Mouse (Mus musculus): ENCODE measurements around the gene Cyp4v3. TPM values are rescaled to one million over a fixed set of nuclear protein-coding genes. Genes with fewer than 3 reads are reported as not detected.

Gene Cyp4v3
- polyA plus RNA-seq, 1 experiment from 2014 or later, result 0.76 TPM

DNA sequence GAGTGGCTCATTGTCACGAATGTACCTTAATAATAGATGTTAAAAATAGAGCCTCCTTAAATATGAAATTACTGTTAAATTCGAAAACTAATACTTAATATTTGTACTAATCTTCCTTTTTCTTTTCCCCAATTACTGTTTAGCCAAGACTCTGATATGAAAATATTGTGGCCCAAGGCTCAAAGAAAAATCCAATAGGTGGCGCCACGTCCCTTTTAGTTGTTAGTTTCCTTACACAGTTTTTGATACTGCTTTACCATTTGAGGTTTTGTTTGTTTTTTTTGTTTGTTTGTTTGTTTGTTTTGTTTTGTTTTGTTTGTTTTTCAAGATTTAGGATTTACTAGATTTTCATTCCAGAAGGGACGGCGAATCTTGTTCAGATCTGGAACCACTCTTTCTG lies 29.3 kb upstream of the Cyp4v3 start:
- 58% methylated on average over 6 of the region's 6 CpGs for WGBS
- Histone ChIP-seq H3K27ac (replicated peaks in 1 of 2; ENCODE audit: control insufficient read depth in 1 of 2, insufficient read depth in 1 of 2, low read depth in 2 of 2, low read length in 2 of 2) (no peak overlapping the region), H3K36me3 (ENCODE audit: control insufficient read depth, insufficient read depth, low read length) (no peaks in the 10 kb centered on the region), H3K9me3 (ENCODE audit: control insufficient read depth, low read length) (no peaks in the 10 kb centered on the region), H3K27me3 (ENCODE audit: control insufficient read depth, insufficient read depth, low read length) (no peaks in the 10 kb centered on the region), H3K4me2 (ENCODE audit: low read length) (no peak overlapping the region), H3K4me3 (ENCODE audit: control insufficient read depth in 1 of 2, insufficient read depth in 1 of 2, low read depth in 1 of 2, low read length in 2 of 2) (no peak overlapping the region), H3K9ac (ENCODE audit: low read length) (no peak overlapping the region), H3K4me1 (ENCODE audit: control insufficient read depth in 2 of 2, insufficient read depth in 2 of 2, low read length in 2 of 2) (0 out of 4 replicates have a peak, but pooled peaks cover 0 to 8% of the 10 kb centered on the region in 2 experiments)
- ATAC-seq (ENCODE audit: insufficient number of reproducible peaks, insufficient read depth, low FRiP score, low read depth), result no peak

DNA sequence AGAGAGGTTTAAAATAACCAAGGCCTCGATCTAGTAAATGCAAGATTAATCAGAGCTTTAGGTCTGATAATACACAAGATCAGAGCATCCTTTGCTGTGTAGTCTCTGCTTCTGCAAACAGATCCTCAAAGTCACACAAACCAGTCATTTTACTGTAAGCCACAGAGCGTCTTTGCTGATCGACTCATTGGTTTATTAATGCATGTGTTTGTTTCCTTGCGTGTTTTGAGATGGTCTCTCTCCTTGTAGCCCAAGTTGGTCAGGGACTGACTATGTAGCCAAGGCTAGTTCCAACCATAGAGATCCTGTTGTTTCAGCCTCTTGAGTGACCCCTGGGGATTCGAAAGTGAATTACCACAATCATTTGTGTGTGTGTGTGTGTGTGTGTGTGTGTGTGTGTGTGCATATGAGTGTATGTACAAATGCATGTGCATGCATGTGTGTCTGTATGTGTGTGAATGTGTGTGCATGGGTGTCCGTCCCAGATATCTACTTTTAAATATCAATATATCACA lies 26.1 kb upstream of the Cyp4v3 start:
- Histone ChIP-seq H3K4me1 (ENCODE audit: control insufficient read depth in 2 of 2, insufficient read depth in 2 of 2, low read length in 2 of 2) (0 out of 4 replicates have a peak, but pooled peaks cover 0 to 6% of the 10 kb centered on the region in 2 experiments), H3K36me3 (ENCODE audit: control insufficient read depth, insufficient read depth, low read length) (no peaks in the 10 kb centered on the region), H3K27me3 (ENCODE audit: control insufficient read depth, insufficient read depth, low read length) (no peaks in the 10 kb centered on the region), H3K4me3 (ENCODE audit: control insufficient read depth in 1 of 2, insufficient read depth in 1 of 2, low read depth in 1 of 2, low read length in 2 of 2) (peak overlapping the region in 1 of 2 experiments; percentile 74; a peak in 2 of 4 replicates), H3K4me2 (ENCODE audit: low read length) (peak overlapping the region; percentile 85), H3K27ac (replicated peaks in 1 of 2; ENCODE audit: control insufficient read depth in 1 of 2, insufficient read depth in 1 of 2, low read depth in 2 of 2, low read length in 2 of 2) (no peak overlapping the region), H3K9ac (ENCODE audit: low read length) (no peak overlapping the region), H3K9me3 (ENCODE audit: control insufficient read depth, low read length) (no peaks in the 10 kb centered on the region)
- WGBS, result 78% methylated on average over 6 of the region's 6 CpGs
- ATAC-seq (ENCODE audit: insufficient number of reproducible peaks, insufficient read depth, low FRiP score, low read depth), result no peak

DNA sequence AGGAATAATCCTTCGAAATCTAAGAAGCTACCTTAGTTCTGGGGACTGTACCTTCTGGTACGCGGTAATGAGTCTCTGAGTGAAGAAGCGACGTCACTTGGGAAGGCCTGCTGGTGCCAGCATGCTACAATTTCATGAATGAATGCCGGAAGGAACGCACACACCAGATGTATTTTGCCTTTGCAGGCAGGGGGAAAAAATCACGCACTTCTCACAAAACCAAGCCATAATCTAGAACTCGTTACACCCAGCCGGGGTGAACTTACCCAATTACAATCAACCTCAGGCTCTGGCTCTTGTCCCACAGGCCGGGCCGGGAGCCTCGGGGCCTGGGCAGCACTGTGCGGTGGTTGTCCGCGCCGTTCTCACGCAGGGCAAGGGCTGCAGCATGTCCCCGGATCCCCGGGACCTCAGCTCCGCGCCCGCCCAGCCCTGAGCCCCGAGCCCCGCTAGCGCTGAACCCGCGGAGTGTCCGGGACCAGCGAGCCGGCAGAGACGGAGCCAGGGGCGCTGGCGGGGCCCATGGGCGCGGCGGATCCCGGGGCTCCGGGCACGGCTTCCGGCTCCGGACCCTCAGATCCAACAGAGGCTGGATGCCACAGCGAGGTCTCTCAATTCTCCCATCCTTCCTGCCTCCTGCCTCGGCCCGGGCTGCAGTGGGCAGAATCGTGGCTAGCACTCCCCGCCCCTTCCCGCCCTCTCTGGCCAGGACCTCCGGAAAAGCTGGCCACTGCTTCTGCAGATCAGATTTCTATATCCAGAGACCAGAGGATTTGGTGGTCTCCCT lies 25.3 kb upstream of the Cyp4v3 start:
- no peaks in the 10 kb centered on the region for H3K9me3 ChIP-seq (ENCODE audit: control insufficient read depth, low read length)
- H3K4me2 ChIP-seq (ENCODE audit: low read length), result peak overlapping the region; percentile 85
- ATAC-seq (ENCODE audit: insufficient number of reproducible peaks, insufficient read depth, low FRiP score, low read depth), result peak; percentile 50; the same call in 1 of the 2 replicates
- 5% methylated on average over 49 of the region's 49 CpGs for WGBS
- no peaks in the 10 kb centered on the region for H3K27me3 ChIP-seq (ENCODE audit: control insufficient read depth, insufficient read depth, low read length)
- 0 out of 4 replicates have a peak, but pooled peaks cover 0 to 6% of the 10 kb centered on the region in 2 experiments for H3K4me1 ChIP-seq (ENCODE audit: control insufficient read depth in 2 of 2, insufficient read depth in 2 of 2, low read length in 2 of 2)
- no peak overlapping the region for H3K27ac ChIP-seq (replicated peaks in 1 of 2; ENCODE audit: control insufficient read depth in 1 of 2, insufficient read depth in 1 of 2, low read depth in 2 of 2, low read length in 2 of 2)
- H3K9ac ChIP-seq (ENCODE audit: low read length), result peak overlapping the region; percentile 74
- peak overlapping the region; percentile 74 to 79 for H3K4me3 ChIP-seq (ENCODE audit: control insufficient read depth in 1 of 2, insufficient read depth in 1 of 2, low read depth in 1 of 2, low read length in 2 of 2)
- H3K36me3 ChIP-seq (ENCODE audit: control insufficient read depth, insufficient read depth, low read length), result no peaks in the 10 kb centered on the region

DNA sequence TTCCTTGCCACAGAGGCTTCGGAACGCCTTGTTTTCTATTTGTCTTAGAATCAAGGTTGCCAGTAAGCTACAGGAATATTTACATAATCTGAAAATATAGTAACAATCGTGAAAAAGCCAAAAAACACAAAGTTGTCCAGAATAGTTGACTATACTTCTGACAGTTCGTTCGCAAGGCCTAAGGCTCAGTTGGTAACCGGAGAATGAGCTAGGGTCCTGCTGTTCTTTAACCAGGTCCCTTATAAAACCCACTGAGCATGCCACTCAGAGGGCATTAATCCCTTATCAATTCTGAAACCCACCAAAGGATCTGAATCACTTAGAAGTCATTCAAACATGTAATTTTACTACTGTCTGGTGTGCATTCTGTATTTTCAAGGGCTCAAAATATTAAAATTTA lies 22.8 kb upstream of the Cyp4v3 start:
- ATAC-seq (ENCODE audit: insufficient number of reproducible peaks, insufficient read depth, low FRiP score, low read depth), result no peak
- H3K4me3 ChIP-seq (ENCODE audit: control insufficient read depth in 1 of 2, insufficient read depth in 1 of 2, low read depth in 1 of 2, low read length in 2 of 2), result no peak overlapping the region
- no peaks in the 10 kb centered on the region for H3K27me3 ChIP-seq (ENCODE audit: control insufficient read depth, insufficient read depth, low read length)
- H3K4me1 ChIP-seq (ENCODE audit: control insufficient read depth in 2 of 2, insufficient read depth in 2 of 2, low read length in 2 of 2), result 0 out of 4 replicates have a peak, but pooled peaks cover 0 to 6% of the 10 kb centered on the region in 2 experiments
- no peak overlapping the region for H3K27ac ChIP-seq (replicated peaks in 1 of 2; ENCODE audit: control insufficient read depth in 1 of 2, insufficient read depth in 1 of 2, low read depth in 2 of 2, low read length in 2 of 2)
- H3K9ac ChIP-seq (ENCODE audit: low read length), result no peak overlapping the region
- H3K36me3 ChIP-seq (ENCODE audit: control insufficient read depth, insufficient read depth, low read length), result 0 out of 2 replicates have a peak, but pooled peaks cover 5% of the 10 kb centered on the region
- H3K9me3 ChIP-seq (ENCODE audit: control insufficient read depth, low read length), result no peaks in the 10 kb centered on the region
- 83% methylated on average over 6 of the region's 6 CpGs for WGBS
- no peak overlapping the region for H3K4me2 ChIP-seq (ENCODE audit: low read length)

DNA sequence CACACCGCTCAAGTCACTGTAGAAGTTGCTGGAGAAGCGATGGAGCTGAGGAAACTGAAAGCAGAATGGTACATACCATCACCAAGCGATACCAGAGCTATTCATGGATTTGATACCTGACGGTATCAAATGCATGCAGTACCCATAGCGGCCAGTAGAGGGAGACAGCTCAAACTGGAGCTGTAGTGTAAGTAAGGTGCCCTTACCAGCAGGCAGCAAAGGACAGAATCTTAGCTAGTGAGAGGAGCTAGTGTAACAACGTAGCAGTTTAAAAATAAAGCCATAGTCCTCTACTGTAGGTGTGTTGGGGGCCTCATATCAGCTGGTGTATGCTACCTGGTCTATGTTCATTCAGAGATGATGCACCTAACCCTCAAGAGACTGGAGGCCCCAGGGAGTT lies 12.0 kb upstream of the Cyp4v3 start:
- 0 out of 2 replicates have a peak, but pooled peaks cover 3% of the 10 kb centered on the region for H3K36me3 ChIP-seq (ENCODE audit: control insufficient read depth, insufficient read depth, low read length)
- H3K4me3 ChIP-seq (ENCODE audit: control insufficient read depth in 1 of 2, insufficient read depth in 1 of 2, low read depth in 1 of 2, low read length in 2 of 2), result no peak overlapping the region
- no peaks in the 10 kb centered on the region for H3K9me3 ChIP-seq (ENCODE audit: control insufficient read depth, low read length)
- WGBS, result 13% methylated on average over 6 of the region's 6 CpGs
- ATAC-seq (ENCODE audit: insufficient number of reproducible peaks, insufficient read depth, low FRiP score, low read depth), result 0 out of 2 replicates have a peak, but pooled peaks have one; percentile 50
- H3K9ac ChIP-seq (ENCODE audit: low read length), result no peak overlapping the region
- H3K4me1 ChIP-seq (ENCODE audit: control insufficient read depth in 2 of 2, insufficient read depth in 2 of 2, low read length in 2 of 2), result no peaks in the 10 kb centered on the region
- no peak overlapping the region for H3K4me2 ChIP-seq (ENCODE audit: low read length)
- H3K27me3 ChIP-seq (ENCODE audit: control insufficient read depth, insufficient read depth, low read length), result no peaks in the 10 kb centered on the region
- H3K27ac ChIP-seq (replicated peaks in 1 of 2; ENCODE audit: control insufficient read depth in 1 of 2, insufficient read depth in 1 of 2, low read depth in 2 of 2, low read length in 2 of 2), result no peak overlapping the region

DNA sequence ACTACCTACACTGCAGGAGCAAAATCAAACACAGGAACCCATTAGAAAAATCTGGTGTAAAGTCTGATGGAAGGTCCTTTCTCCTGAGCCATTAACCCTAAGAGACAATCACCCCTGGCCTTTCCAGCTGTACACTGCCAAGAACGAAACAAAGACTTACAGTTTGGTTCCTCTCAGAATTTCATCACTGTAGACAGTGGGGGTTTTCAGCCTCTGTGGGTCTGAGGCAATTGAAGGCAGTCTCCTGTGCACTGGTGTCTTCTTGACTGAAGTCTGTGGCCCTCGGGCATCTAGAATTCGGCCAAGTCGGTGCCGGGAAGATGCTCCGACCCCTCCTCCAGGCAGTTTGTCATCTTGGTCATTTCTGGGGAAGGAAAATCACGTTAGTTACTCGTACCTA lies 11.3 kb upstream of the Cyp4v3 start:
- H3K9ac ChIP-seq (ENCODE audit: low read length), result no peak overlapping the region
- H3K9me3 ChIP-seq (ENCODE audit: control insufficient read depth, low read length), result no peaks in the 10 kb centered on the region
- H3K27ac ChIP-seq (replicated peaks in 1 of 2; ENCODE audit: control insufficient read depth in 1 of 2, insufficient read depth in 1 of 2, low read depth in 2 of 2, low read length in 2 of 2), result no peak overlapping the region
- WGBS, result 91% methylated on average over 8 of the region's 8 CpGs
- no peaks in the 10 kb centered on the region for H3K4me1 ChIP-seq (ENCODE audit: control insufficient read depth in 2 of 2, insufficient read depth in 2 of 2, low read length in 2 of 2)
- H3K36me3 ChIP-seq (ENCODE audit: control insufficient read depth, insufficient read depth, low read length), result 0 out of 2 replicates have a peak, but pooled peaks cover 3% of the 10 kb centered on the region
- H3K4me3 ChIP-seq (ENCODE audit: control insufficient read depth in 1 of 2, insufficient read depth in 1 of 2, low read depth in 1 of 2, low read length in 2 of 2), result no peak overlapping the region
- H3K27me3 ChIP-seq (ENCODE audit: control insufficient read depth, insufficient read depth, low read length), result no peaks in the 10 kb centered on the region
- H3K4me2 ChIP-seq (ENCODE audit: low read length), result no peak overlapping the region
- no peak for ATAC-seq (ENCODE audit: insufficient number of reproducible peaks, insufficient read depth, low FRiP score, low read depth)

DNA sequence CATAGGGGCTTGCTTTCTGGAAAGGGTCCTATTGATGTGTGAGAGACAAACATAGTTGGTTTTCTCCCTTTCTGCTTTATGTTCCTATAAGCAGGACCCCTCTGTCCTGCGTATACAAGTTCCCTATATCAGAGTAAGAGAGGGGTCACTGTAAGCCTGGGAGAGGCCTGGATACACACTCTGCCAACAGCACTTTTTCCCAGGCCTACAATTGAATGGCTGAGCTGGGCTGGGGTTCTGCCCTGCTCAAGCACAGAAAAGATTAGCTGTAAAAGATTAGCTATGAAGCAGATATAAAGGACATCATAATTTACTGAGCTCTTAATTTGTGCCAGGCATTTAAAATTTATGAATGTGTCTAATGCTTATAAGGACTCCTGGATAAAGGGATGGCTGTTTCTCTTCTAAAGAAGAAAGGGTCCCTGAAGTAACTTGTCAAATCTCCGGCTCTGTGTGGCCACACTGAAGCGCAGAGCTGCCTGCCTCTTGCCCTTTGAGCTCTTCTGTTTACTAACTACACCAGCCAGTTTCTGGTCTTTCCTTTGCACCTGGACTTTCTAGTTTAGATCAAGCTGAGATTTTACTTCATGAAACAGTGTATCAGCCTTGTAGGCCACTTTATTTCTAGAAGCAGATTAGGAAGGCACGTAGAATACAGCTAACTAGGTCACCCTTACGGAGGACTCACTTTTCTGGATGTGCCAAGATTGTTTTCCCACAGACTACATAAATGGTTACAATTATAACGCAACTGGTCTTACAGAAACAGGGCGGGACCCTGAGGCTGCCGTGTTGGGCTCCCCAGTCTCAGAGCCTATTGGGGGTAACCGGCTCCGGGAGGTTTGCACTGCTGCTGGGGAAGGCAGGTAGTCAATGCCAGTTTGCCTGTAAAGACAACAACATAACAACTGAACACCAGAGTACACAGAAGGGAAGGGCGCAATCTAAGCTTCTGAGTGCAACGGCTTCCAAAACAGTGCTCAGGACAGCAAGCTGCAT lies 8.9 kb upstream of the Cyp4v3 start:
- H3K9ac ChIP-seq (ENCODE audit: low read length), result no peak overlapping the region
- WGBS, result 88% methylated on average over 12 of the region's 12 CpGs
- H3K36me3 ChIP-seq (ENCODE audit: control insufficient read depth, insufficient read depth, low read length), result no peaks in the 10 kb centered on the region
- H3K4me3 ChIP-seq (ENCODE audit: control insufficient read depth in 1 of 2, insufficient read depth in 1 of 2, low read depth in 1 of 2, low read length in 2 of 2), result no peak overlapping the region
- no peaks in the 10 kb centered on the region for H3K27me3 ChIP-seq (ENCODE audit: control insufficient read depth, insufficient read depth, low read length)
- H3K27ac ChIP-seq (replicated peaks in 1 of 2; ENCODE audit: control insufficient read depth in 1 of 2, insufficient read depth in 1 of 2, low read depth in 2 of 2, low read length in 2 of 2), result no peak overlapping the region
- H3K4me2 ChIP-seq (ENCODE audit: low read length), result no peak overlapping the region
- ATAC-seq (ENCODE audit: insufficient number of reproducible peaks, insufficient read depth, low FRiP score, low read depth), result no peak
- H3K4me1 ChIP-seq (ENCODE audit: control insufficient read depth in 2 of 2, insufficient read depth in 2 of 2, low read length in 2 of 2), result no peaks in the 10 kb centered on the region
- no peaks in the 10 kb centered on the region for H3K9me3 ChIP-seq (ENCODE audit: control insufficient read depth, low read length)

All from heart, embryonic 14.5 days (tissue).